Mouse (Mus musculus) stomach, postnatal 0 days (tissue): Measurements from ENCODE around the gene Hpse2.

Experiments used
- CTCF ChIP-seq: IDR thresholded peaks from 2 replicates; pipeline ENCODE4 v1.5.1; 2016; ENCODE audit warnings: antibody characterized with exemption, low read depth, mild to moderate bottlenecking, moderate library complexity
- EP300 ChIP-seq: optimal IDR thresholded peaks from 2 replicates; pipeline ENCODE3; 2016; ENCODE audit warnings: antibody characterized with exemption

GRCm38 (mm10) chr19:43018792-43019191 lies 369.4 kb downstream of the Hpse2 start:
- TF ChIP-seq CTCF (no peak), EP300 (no peak)
